Mouse (Mus musculus) stomach, embryonic 15.5 days (tissue): Measurements from ENCODE around the gene H2-M10.5. TPM values are rescaled to one million over a fixed set of nuclear protein-coding genes. Genes with fewer than 3 reads are reported as not detected.
"Not testable (repeated sequence)": the region's sequence is repeated elsewhere in the genome, so short reads cannot be mapped to it uniquely, and the experiment has no call there.

Experiments used
- ATAC-seq: fragments of 200-750 bp; cut with Nextera tagmentation; 2 replicates; pipeline ENCODE4 v1.8.0; 2017; ENCODE audit warnings: low read depth, moderate number of reproducible peaks, moderate TSS enrichment; ENCODE audit not compliant: insufficient read depth, low FRiP score
- H3K27ac ChIP-seq: fragments of 300-500 bp; sonication (generic); 2 replicates; pipeline ENCODE4 v1.5.1; 2015; ENCODE audit warnings: mild to moderate bottlenecking, inconsistent platforms
- H3K27me3 ChIP-seq: fragments of 300-500 bp; sonication (generic); replicated peaks from 2 replicates; pipeline ENCODE4 v1.6.1; 2015; ENCODE audit warnings: inconsistent platforms
- H3K36me3 ChIP-seq: fragments of 300-500 bp; sonication (generic); 2 replicates; pipeline ENCODE4 v1.6.1; 2015; ENCODE audit warnings: inconsistent platforms
- H3K4me1 ChIP-seq: fragments of 300-500 bp; sonication (generic); 2 replicates; pipeline ENCODE4 v1.6.1; 2015; ENCODE audit warnings: inconsistent platforms
- H3K4me2 ChIP-seq: fragments of 300-500 bp; sonication (generic); 2 replicates; pipeline ENCODE4 v1.6.1; 2015; ENCODE audit warnings: mild to moderate bottlenecking, inconsistent platforms
- H3K4me3 ChIP-seq: fragments of 300-500 bp; sonication (generic); replicated peaks from 2 replicates; pipeline ENCODE4 v1.5.1; 2015; ENCODE audit warnings: inconsistent platforms
- H3K9ac ChIP-seq: fragments of 300-500 bp; sonication (generic); 2 replicates; pipeline ENCODE4 v1.6.1; 2015; ENCODE audit warnings: inconsistent platforms
- H3K9me3 ChIP-seq: fragments of 300-500 bp; sonication (generic); 2 replicates; pipeline ENCODE4 v1.6.1; 2016; ENCODE audit warnings: inconsistent platforms
- WGBS: fragments of 180-500 bp; shearing (Covaris S2); methylation state at CpG from one replicate; pipeline ENCODE4 v1.1.7; 2015; 5-methylcytosine and 5-hydroxymethylcytosine counted together
- polyA plus RNA-seq: library from polyadenylated mRNA; unstranded; fragments of >200 nt; fragmentation: Nextera tagmentation; extraction: Ambion mirVana; gene quantifications from 2 replicates; pipeline ENCODE4 v1.2.1, GENCODE M21; 2015

The H2-M10.5 gene
- not detected in 2 replicates for polyA plus RNA-seq

DNA sequence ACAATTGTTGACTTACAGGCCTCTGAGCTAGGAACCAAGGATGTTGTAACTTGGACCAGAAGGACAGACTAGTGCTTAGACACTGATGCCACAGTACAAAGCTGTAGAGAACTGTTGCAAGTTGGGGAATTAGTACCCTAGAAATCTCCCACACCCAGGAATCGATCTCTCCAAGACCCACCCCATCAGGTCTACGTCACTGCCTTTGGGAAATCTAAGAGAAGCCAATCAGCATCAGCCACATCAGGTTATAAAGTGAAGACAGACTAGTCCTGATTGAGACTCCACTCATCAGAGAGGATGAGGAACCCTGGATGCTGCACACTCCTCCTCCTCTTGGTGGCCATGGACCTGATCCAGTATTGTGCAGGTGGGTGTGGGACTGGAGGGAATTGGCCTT is at the start of gene H2-M10.5:
H2-M10.5 (plus strand) TSS at position 301 of the 400 bp plus-strand sequence.
- not testable (repeated sequence) for H3K9me3 ChIP-seq, ATAC-seq, H3K9ac ChIP-seq, H3K36me3 ChIP-seq, H3K4me3 ChIP-seq, H3K27me3 ChIP-seq, H3K4me1 ChIP-seq, H3K27ac ChIP-seq, H3K4me2 ChIP-seq
- WGBS: 81% methylated on average over 2 of the region's 2 CpGs

DNA sequence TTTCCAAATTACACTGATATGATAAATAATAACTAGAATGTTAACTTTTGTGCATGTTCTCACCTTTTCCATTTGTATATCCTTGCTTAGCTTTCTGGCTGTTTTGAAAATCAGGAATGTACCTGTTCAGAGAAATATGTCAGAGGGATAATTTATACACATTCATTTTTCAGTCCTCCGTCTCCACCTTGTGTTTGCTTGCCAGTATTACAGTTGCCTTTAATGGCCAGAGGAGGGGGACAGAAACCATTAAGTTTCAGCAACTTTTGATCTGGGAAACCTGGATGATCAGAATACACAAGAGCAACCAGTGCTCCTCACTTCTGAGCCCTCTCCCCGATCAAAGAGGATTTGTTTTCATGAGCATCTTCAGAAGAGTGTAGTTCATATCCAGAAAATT is 46.7 kb upstream of the H2-M10.5 start:
- Histone ChIP-seq H3K27ac (no peak overlapping the region), H3K4me1 (no peaks in the 10 kb centered on the region), H3K9me3 (no peaks in the 10 kb centered on the region), H3K36me3 (no peaks in the 10 kb centered on the region), H3K4me2 (no peak overlapping the region), H3K4me3 (no peak overlapping the region), H3K27me3 (no peaks in the 10 kb centered on the region), H3K9ac (no peak overlapping the region)
- 23% methylated on average over 2 of the region's 2 CpGs for WGBS
- no peak for ATAC-seq

DNA sequence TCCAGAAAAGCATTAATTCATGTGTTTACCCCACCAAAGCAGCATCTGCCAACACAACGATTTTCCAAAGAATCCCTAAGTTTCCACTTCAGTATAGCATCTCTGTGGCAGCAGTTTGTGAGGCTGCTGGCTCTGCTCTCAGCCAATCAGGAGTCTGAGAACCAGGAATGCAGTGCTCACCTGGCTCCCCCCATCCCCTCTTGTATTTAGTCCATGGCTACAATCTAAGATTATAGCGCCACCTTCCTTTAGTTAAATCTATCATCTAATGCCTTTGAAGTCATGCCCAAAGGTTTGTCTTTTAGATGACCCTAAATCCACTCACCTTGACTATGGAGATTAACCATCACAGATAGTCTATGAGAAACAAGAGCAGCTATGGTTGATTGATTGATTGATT is 8.9 kb upstream of the H2-M10.5 start:
- 52% methylated on average over 2 of the region's 2 CpGs for WGBS
- H3K4me3 ChIP-seq: no peak overlapping the region
- no peak overlapping the region for H3K27ac ChIP-seq
- no peaks in the 10 kb centered on the region for H3K36me3 ChIP-seq
- no peaks in the 10 kb centered on the region for H3K9me3 ChIP-seq
- no peaks in the 10 kb centered on the region for H3K4me1 ChIP-seq
- no peak overlapping the region for H3K4me2 ChIP-seq
- no peak for ATAC-seq
- H3K27me3 ChIP-seq: no peaks in the 10 kb centered on the region
- no peak overlapping the region for H3K9ac ChIP-seq

DNA sequence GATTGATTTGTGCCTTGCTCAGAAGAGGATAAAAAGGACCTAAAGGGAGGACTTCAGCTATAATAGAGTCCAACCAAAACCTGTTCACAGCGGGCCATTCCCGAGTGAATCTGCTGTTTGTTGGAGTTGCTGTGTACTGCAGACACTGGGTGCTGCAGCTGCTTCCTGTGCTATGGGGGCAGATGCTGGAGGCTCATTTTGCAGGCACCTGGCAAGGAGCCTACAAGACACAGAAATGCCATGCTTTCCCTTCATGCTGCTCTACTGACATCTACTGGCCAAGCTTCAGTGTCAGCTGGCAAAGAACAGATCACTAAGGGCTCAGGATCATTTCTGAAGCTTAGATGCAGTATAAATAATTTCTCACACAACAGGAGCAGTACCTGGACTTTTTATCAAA is 8.5 kb upstream of the H2-M10.5 start:
- not testable (repeated sequence) for ATAC-seq, H3K9me3 ChIP-seq, H3K27ac ChIP-seq, H3K9ac ChIP-seq, H3K4me3 ChIP-seq, H3K4me2 ChIP-seq, H3K27me3 ChIP-seq, H3K4me1 ChIP-seq, H3K36me3 ChIP-seq
- 29% methylated on average over 2 of the region's 2 CpGs for WGBS

DNA sequence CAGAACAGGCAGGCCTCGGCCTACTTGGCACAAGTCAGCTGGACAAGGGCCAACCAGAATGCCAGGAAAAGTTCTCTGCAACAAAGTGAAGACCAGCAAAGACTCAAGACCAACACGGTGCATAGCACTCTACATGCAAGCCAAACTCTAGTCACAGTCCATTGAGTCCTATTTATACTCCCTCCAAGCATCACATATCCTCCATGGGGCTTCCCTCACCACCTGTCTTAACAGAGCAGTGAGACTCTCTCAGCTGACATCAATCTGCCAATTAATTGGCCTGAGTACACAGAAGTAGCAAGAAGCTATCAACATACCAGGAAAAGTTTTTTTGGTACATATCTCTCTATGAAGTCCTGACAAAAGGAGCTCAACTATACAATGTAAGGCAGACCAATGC is 7.3 kb upstream of the H2-M10.5 start:
- not testable (repeated sequence) for H3K27ac ChIP-seq, H3K4me2 ChIP-seq, H3K4me1 ChIP-seq, ATAC-seq, H3K27me3 ChIP-seq, H3K36me3 ChIP-seq, H3K9ac ChIP-seq, H3K4me3 ChIP-seq, H3K9me3 ChIP-seq
- WGBS: 70% methylated on average over 2 of the region's 2 CpGs

DNA sequence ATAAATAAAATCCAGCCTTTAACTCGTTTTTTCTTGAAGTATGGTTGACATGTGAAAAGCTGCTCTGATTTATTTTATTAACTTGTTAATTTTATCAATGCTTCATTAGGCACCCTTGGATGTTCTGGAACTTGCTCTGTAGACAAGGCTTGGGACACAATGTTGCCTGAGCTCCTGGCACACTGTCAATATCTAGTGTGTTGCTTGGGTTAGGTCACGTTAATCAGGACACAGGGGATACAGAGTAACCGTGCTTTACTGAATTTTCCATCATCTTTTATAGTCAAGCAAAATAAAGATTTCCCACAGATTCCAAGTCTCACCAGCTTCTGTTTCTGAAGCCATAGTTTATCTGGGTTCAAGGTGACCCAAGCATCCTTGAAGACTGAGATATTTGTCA is 8.8 kb downstream of the H2-M10.5 start:
- Histone ChIP-seq H3K27me3 (no peaks in the 10 kb centered on the region), H3K4me1 (no peaks in the 10 kb centered on the region), H3K9me3 (no peaks in the 10 kb centered on the region), H3K4me3 (no peak overlapping the region), H3K36me3 (no peaks in the 10 kb centered on the region), H3K27ac (no peak overlapping the region), H3K4me2 (no peak overlapping the region), H3K9ac (no peak overlapping the region)
- ATAC-seq: no peak
- 63% methylated on average over 3 of the region's 3 CpGs for WGBS

DNA sequence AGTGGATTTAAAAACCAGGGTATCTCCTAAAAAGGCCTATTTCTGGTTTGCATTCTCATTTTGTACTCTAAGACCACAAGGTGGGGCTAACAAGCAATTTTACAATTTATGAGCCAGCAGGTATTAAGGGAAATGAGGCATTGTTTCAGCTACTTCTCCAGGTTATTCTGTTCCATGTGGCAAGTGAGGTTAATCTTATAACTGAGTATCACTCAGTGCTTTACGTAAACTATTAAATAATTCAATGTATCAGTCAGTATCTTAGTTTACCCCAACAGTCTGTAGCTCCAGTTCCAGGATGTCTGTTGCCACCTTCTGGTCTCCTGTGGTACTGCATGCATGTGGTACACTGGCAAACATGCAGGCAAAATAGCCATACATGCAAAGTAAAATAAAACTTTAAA is 13.8 kb downstream of the H2-M10.5 start:
- H3K36me3 ChIP-seq, H3K4me3 ChIP-seq, ATAC-seq, H3K9ac ChIP-seq, H3K9me3 ChIP-seq, H3K4me2 ChIP-seq, H3K27me3 ChIP-seq, H3K27ac ChIP-seq, H3K4me1 ChIP-seq: not testable (repeated sequence)
- WGBS: 25% methylated on average over 1 of the region's 1 CpGs

DNA sequence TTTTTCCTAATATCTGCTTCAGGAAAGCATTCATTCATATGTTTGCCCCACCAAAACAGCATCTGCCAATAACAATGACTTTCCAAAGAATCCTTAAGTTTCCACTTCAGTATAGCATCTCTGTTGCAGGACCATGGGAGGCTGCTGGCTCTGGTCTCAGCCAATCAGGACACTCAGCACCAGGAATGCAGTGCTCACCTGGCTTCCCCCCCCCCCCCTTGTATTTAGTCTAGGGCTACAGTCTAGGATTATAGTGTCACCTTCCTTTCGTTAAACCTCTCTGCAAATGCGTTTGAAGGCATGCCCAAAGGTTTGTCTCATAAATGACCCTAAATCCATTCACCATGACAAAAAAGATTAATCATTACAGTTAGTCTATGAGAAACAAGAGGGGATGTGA is 15.6 kb downstream of the H2-M10.5 start:
- Histone ChIP-seq H3K36me3 (no peaks in the 10 kb centered on the region), H3K4me2 (no peak overlapping the region), H3K9me3 (no peaks in the 10 kb centered on the region), H3K4me3 (no peak overlapping the region), H3K27me3 (no peaks in the 10 kb centered on the region), H3K27ac (no peak overlapping the region), H3K9ac (no peak overlapping the region), H3K4me1 (no peaks in the 10 kb centered on the region)
- WGBS: 56% methylated on average over 2 of the region's 2 CpGs
- no peak for ATAC-seq

DNA sequence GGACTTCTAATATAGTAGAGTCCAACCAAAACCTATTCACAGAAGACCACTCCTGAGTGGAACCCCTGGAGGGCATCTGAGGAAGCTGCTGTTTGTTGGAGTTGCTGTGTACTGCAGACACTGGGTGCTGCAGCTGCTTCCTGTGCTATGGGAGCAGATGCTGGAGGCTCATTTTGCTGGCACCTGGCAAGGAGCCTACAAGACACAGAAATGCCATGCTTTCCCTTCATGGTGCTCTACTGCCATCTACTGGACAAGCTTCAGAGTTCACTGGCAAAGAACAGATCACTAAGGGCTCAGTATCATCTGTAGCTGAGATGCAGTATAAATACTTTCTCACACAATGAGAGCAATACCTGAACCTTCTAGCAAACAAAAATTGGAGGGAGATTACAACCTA is 16.1 kb downstream of the H2-M10.5 start:
- H3K36me3 ChIP-seq, H3K27me3 ChIP-seq, H3K9me3 ChIP-seq, H3K27ac ChIP-seq, H3K4me2 ChIP-seq, H3K9ac ChIP-seq, H3K4me1 ChIP-seq, ATAC-seq, H3K4me3 ChIP-seq: not testable (repeated sequence)

DNA sequence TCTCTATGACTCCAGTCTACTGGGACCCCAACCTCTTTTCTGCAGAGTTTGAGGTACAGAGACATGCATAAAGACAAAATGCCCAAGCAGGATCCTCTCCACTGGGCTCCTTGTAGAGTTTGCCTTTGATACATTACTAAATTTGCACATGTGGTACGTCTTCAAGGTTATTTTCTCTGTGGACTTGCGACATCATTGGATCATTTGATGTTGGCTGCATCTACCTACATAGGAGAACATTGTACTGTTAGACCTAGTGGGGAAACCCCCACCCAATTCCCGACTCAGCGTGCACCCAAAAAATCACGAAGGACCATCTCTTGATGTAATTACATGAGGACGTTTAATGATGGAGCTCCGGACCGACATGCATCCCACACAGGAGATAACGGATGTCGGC is 26.8 kb downstream of the H2-M10.5 start:
- Histone ChIP-seq H3K9ac (no peak overlapping the region), H3K4me1 (no peaks in the 10 kb centered on the region), H3K27ac (no peak overlapping the region), H3K4me3 (no peak overlapping the region), H3K4me2 (no peak overlapping the region), H3K27me3 (no peaks in the 10 kb centered on the region), H3K9me3 (no peaks in the 10 kb centered on the region), H3K36me3 (no peaks in the 10 kb centered on the region)
- ATAC-seq: no peak
- WGBS: 63% methylated on average over 10 of the region's 10 CpGs

DNA sequence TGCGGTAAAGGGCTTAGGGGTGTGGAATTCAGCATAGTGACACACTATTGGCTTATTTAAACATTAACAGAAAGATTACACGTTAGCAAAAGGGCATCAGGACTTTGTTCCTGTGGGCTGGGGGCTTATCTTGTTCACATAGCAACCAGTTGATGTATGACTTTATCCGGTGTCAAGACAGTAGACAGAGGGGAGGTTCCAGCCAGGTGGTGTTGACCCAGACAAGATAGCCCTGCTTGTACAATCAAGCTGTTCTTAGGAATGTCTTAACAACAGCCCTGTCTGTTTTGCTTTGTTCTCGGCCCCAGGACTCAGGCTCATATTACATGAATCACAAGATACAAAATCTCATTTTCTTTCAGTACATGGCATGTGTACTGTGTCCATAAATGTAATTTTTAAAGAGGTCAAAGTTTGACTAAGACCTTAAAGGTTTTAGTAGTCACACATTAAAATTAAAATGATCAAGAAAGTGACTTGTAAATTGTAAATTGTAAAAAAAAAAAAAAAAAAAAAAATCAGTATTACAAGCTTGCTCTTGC is 27.3 kb downstream of the H2-M10.5 start:
- H3K27me3 ChIP-seq, H3K9ac ChIP-seq, H3K4me2 ChIP-seq, H3K9me3 ChIP-seq, ATAC-seq, H3K4me3 ChIP-seq, H3K36me3 ChIP-seq, H3K27ac ChIP-seq, H3K4me1 ChIP-seq: not testable (repeated sequence)
- WGBS: 23% methylated on average over 4 of the region's 4 CpGs

DNA sequence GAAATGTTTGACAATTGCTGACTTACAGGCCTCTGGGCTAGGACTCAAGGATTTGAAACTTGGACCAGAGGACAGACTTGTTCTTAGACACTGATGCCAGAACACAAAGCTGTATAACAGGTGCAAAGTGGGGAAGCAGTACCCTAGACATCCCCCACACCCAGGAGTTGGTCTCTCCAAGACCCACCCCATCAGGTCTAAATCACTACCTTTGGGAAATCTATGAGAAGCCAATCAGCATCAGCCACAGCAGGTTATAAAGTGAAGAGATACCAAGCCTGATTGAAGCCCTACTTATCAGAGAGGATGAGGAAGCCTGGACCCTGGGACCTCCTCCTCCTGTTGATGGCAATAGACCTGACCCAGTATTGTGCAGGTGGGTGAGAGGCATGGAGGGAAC is 39.2 kb downstream of the H2-M10.5 start, which contains the start of gene H2-M10.6:
H2-M10.6 (plus strand) TSS at position 301 of the 400 bp plus-strand sequence.
- no peak for ATAC-seq
- no peaks in the 10 kb centered on the region for H3K36me3 ChIP-seq
- no peak within 1 kb of the TSS for H3K4me3 ChIP-seq
- no peaks in the 10 kb centered on the region for H3K4me1 ChIP-seq
- H3K9ac ChIP-seq: no peak within 1 kb of the TSS
- no peaks in the 10 kb centered on the region for H3K27me3 ChIP-seq
- H3K27ac ChIP-seq: no peak within 1 kb of the TSS
- no peak within 1 kb of the TSS for H3K4me2 ChIP-seq
- no peaks in the 10 kb centered on the region for H3K9me3 ChIP-seq

DNA sequence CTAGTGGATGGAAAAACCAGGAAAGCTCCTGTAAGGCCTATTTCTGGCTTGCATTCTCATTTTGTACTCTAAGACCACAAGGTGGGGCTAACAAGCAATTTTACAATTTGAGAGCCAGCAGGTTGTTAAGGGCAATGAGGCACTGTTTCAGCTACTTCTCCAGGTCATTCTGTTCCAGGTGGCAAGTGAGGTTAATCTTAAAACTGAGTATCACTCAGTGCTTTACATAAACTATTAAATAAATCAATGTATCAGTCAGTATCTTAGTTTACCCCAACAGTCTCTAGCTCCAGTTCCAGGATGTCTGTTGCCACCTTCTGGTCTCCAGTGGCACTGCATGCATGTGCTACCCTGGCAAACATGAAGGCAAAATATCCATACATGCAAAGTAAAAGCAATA is 51.3 kb downstream of the H2-M10.5 start:
- Histone ChIP-seq H3K4me3 (no peak overlapping the region), H3K27me3 (no peaks in the 10 kb centered on the region), H3K27ac (no peak overlapping the region), H3K4me2 (no peak overlapping the region), H3K4me1 (no peaks in the 10 kb centered on the region), H3K36me3 (no peaks in the 10 kb centered on the region), H3K9ac (no peak overlapping the region), H3K9me3 (no peaks in the 10 kb centered on the region)
- ATAC-seq: peak; percentile 43; the same call in 1 of the 2 replicates
